In the genomic region with DNA sequence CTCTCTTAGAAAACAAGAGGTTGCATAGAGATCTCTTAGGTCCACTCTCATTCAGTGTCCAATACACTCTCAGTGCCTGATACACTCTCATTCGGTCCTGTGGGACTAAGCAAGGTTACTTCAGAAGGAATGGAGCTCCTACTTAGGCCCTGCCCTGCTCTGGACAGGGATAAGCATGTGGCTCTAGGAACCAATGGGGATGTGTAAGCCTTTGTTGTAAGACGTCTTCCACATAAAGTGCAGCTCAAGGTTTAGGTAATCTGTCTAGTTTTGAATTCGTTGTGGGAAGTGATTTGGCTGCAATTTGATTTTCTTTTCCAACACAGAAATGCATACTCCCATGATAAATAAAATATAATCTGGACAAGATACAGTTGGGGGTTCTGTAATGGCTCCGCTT, we compare ENCODE assay signal across 14 mouse cellular contexts. TPM values are rescaled to one million over a fixed set of nuclear protein-coding genes. Genes with fewer than 3 reads are reported as not detected.
DNase-seq lines count a peak whose midpoint lies in the region; ATAC-seq and TF ChIP-seq lines count a peak whose summit lies in the region.
"Had no signal": no experiment of that assay in that cellular context is flagged by ENCODE, and none has a peak within 500 bp of the region (broad histone marks: within the 10 kb centered on the region; RNA-seq: fewer than 3 reads in every experiment).

No protein-coding gene starts in this region.

- no peaks in the 10 kb centered on the region for H3K9me3 ChIP-seq in forebrain, embryonic 16.5 days (ENCODE audit: control insufficient read depth, low read length)
- no peaks in the 10 kb centered on the region for H3K9me3 ChIP-seq in forebrain, embryonic 14.5 days (replicated peaks; ENCODE audit: control insufficient read depth, low read length)
- H3K9me3 ChIP-seq in heart, postnatal 0 days (replicated peaks; ENCODE audit: control insufficient read depth, low read length), result no peaks in the 10 kb centered on the region
- no peaks in the 10 kb centered on the region for H3K9me3 ChIP-seq in ES-Bruce4 (replicated peaks; ENCODE audit: control insufficient read depth, insufficient read depth, low read length, poor library complexity, severe bottlenecking)
- no peaks in the 10 kb centered on the region for H3K9me3 ChIP-seq in limb, embryonic 15.5 days
- no peaks in the 10 kb centered on the region for H3K9me3 ChIP-seq in hindbrain, embryonic 11.5 days (ENCODE audit: control insufficient read depth, low read length)
- H3K9me3 ChIP-seq: midbrain, embryonic 15.5 days had no signal

- H3K9ac ChIP-seq in forebrain, embryonic 16.5 days (replicated peaks; ENCODE audit: low read depth, low read length), result no peak overlapping the region
- H3K9ac ChIP-seq in forebrain, embryonic 14.5 days (ENCODE audit: low read length), result no peak overlapping the region
- H3K9ac ChIP-seq in heart, postnatal 0 days (replicated peaks; ENCODE audit: low read depth, low read length), result no peak overlapping the region
- peak overlapping the region; percentile 23; the same call in 1 of the 2 replicates for H3K9ac ChIP-seq in ES-Bruce4 (ENCODE audit: low read depth, poor library complexity, severe bottlenecking)
- H3K9ac ChIP-seq in limb, embryonic 15.5 days, result no peak overlapping the region
- no peak overlapping the region for H3K9ac ChIP-seq in hindbrain, embryonic 11.5 days (ENCODE audit: low read depth, low read length)
- H3K9ac ChIP-seq: liver, embryonic 14.5 days; midbrain, embryonic 15.5 days had no signal

- peaks cover 2% of the 10 kb centered on the region; the same call in 1 of the 2 replicates for H3K4me1 ChIP-seq in forebrain, embryonic 16.5 days (replicated peaks; ENCODE audit: control insufficient read depth, insufficient read depth, low read length)
- 0 out of 2 replicates have a peak, but pooled peaks cover 4% of the 10 kb centered on the region for H3K4me1 ChIP-seq in forebrain, embryonic 14.5 days (ENCODE audit: control insufficient read depth, insufficient read depth, low read length)
- peaks cover 1% of the 10 kb centered on the region; the same call in 1 of the 2 replicates for H3K4me1 ChIP-seq in heart, postnatal 0 days (ENCODE audit: control insufficient read depth, insufficient read depth)
- H3K4me1 ChIP-seq in ES-Bruce4 (ENCODE audit: control insufficient read depth, insufficient read depth, low read length), result no peaks in the 10 kb centered on the region
- H3K4me1 ChIP-seq in limb, embryonic 15.5 days, result 0 out of 2 replicates have a peak, but pooled peaks cover 6% of the 10 kb centered on the region
- H3K4me1 ChIP-seq in hindbrain, embryonic 11.5 days (replicated peaks; ENCODE audit: control insufficient read depth, insufficient read depth, low read length), result no peaks in the 10 kb centered on the region
- H3K4me1 ChIP-seq: midbrain, embryonic 15.5 days had no signal

- H3K27ac ChIP-seq in forebrain, embryonic 16.5 days (ENCODE audit: low read length), result 0 out of 2 replicates have a peak overlapping the region, but pooled peaks have one; percentile 56
- no peak overlapping the region for H3K27ac ChIP-seq in forebrain, embryonic 14.5 days (ENCODE audit: low read depth, low read length)
- H3K27ac ChIP-seq in heart, postnatal 0 days (ENCODE audit: low read depth), result peak overlapping the region; percentile 60
- H3K27ac ChIP-seq in ES-Bruce4 (ENCODE audit: insufficient read depth, low read length), result peak overlapping the region; percentile 34
- H3K27ac ChIP-seq in limb, embryonic 15.5 days, result peak overlapping the region; percentile 70
- H3K27ac ChIP-seq in hindbrain, embryonic 11.5 days (ENCODE audit: low read depth, low read length), result no peak overlapping the region
- H3K27ac ChIP-seq: liver, embryonic 14.5 days; midbrain, embryonic 15.5 days had no signal

- no peak overlapping the region for H3K4me3 ChIP-seq in forebrain, embryonic 16.5 days (replicated peaks; ENCODE audit: low read length)
- no peak overlapping the region for H3K4me3 ChIP-seq in forebrain, embryonic 14.5 days (ENCODE audit: low read depth, low read length)
- H3K4me3 ChIP-seq in heart, postnatal 0 days (ENCODE audit: low read depth, low read length), result no peak overlapping the region
- no peak overlapping the region for H3K4me3 ChIP-seq in ES-Bruce4 (ENCODE audit: low read depth, low read length)
- H3K4me3 ChIP-seq in limb, embryonic 15.5 days, result no peak overlapping the region
- no peak overlapping the region for H3K4me3 ChIP-seq in hindbrain, embryonic 11.5 days (ENCODE audit: low read depth, low read length)
- H3K4me3 ChIP-seq: midbrain, embryonic 15.5 days had no signal

- intact Hi-C loops in heart, postnatal 14 days (cut with DNase I), result no loop called here

- H3K36me3 ChIP-seq in forebrain, embryonic 16.5 days (ENCODE audit: control insufficient read depth, insufficient read depth), result no peaks in the 10 kb centered on the region
- no peaks in the 10 kb centered on the region for H3K36me3 ChIP-seq in forebrain, embryonic 14.5 days (ENCODE audit: control insufficient read depth, insufficient read depth, low read length)
- no peaks in the 10 kb centered on the region for H3K36me3 ChIP-seq in heart, postnatal 0 days (replicated peaks; ENCODE audit: control insufficient read depth, insufficient read depth, low read length)
- H3K36me3 ChIP-seq in ES-Bruce4 (ENCODE audit: control insufficient read depth, insufficient read depth, low read length, poor library complexity, severe bottlenecking), result no peaks in the 10 kb centered on the region
- no peaks in the 10 kb centered on the region for H3K36me3 ChIP-seq in limb, embryonic 15.5 days
- H3K36me3 ChIP-seq in hindbrain, embryonic 11.5 days (ENCODE audit: control insufficient read depth, insufficient read depth, low read length), result no peaks in the 10 kb centered on the region
- H3K36me3 ChIP-seq: midbrain, embryonic 15.5 days had no signal

- no peak for TF ChIP-seq CTCF in heart, postnatal 0 days (IDR thresholded peaks at IDR 0.05; ENCODE audit: low read depth)
- no peak for TF ChIP-seq CTCF in ES-Bruce4 (IDR thresholded peaks at IDR 0.05; ENCODE audit: low read depth, low read length)

- no peak for TF ChIP-seq EP300 in heart, postnatal 0 days (IDR thresholded peaks at IDR 0.05; ENCODE audit: low read depth)
- no peak for TF ChIP-seq EP300 in ES-Bruce4 (IDR thresholded peaks at IDR 0.05; ENCODE audit: insufficient read depth, low read depth, low read length)

- DNase-seq in forebrain, embryonic 14.5 days (ENCODE audit: low spot score), result no peak
- DNase-seq in heart, postnatal 0 days (ENCODE audit: low spot score), result no peak
- no peak for DNase-seq in heart, postnatal 14 days
- DNase-seq in hindbrain, embryonic 11.5 days (ENCODE audit: low spot score), result no peak
- DNase-seq in urinary bladder, adult 18-20 months (ENCODE audit: low spot score in 2 of 2), result no peak
- DNase-seq: adrenal gland, postnatal 10 days; thymus, postnatal 36 days had no signal

- WGBS in forebrain, embryonic 16.5 days, result 68% methylated on average over 4 of the region's 4 CpGs
- WGBS in forebrain, embryonic 14.5 days, result 83% methylated on average over 4 of the region's 4 CpGs
- 79% methylated on average over 4 of the region's 4 CpGs for WGBS in heart, postnatal 0 days
- 70% methylated on average over 4 of the region's 4 CpGs for WGBS in limb, embryonic 15.5 days
- 87% methylated on average over 4 of the region's 4 CpGs for WGBS in hindbrain, embryonic 11.5 days

- no peak for TF ChIP-seq POLR2A in ES-Bruce4 (IDR thresholded peaks at IDR 0.05; ENCODE audit: insufficient read depth, low read length)

- H3K27me3 ChIP-seq in forebrain, embryonic 16.5 days (replicated peaks; ENCODE audit: control insufficient read depth, insufficient read depth, low read length), result peaks cover 8% of the 10 kb centered on the region
- H3K27me3 ChIP-seq in forebrain, embryonic 14.5 days (replicated peaks; ENCODE audit: control insufficient read depth, insufficient read depth, low read length), result peaks cover 6% of the 10 kb centered on the region
- H3K27me3 ChIP-seq in heart, postnatal 0 days (ENCODE audit: control insufficient read depth, insufficient read depth, low read length), result no peaks in the 10 kb centered on the region
- H3K27me3 ChIP-seq in ES-Bruce4 (ENCODE audit: control insufficient read depth, insufficient read depth, low read length, poor library complexity, severe bottlenecking), result peaks cover 2% of the 10 kb centered on the region; the same call in 1 of the 2 replicates
- H3K27me3 ChIP-seq in limb, embryonic 15.5 days, result 0 out of 2 replicates have a peak, but pooled peaks cover 5% of the 10 kb centered on the region
- H3K27me3 ChIP-seq in hindbrain, embryonic 11.5 days (ENCODE audit: control insufficient read depth, insufficient read depth, low read length), result peaks cover 6% of the 10 kb centered on the region

- ATAC-seq in forebrain, embryonic 16.5 days, result no peak
- no peak for ATAC-seq in forebrain, embryonic 14.5 days
- no peak for ATAC-seq in heart, postnatal 0 days (ENCODE audit: insufficient read depth, low read depth)
- no peak for ATAC-seq in limb, embryonic 15.5 days (ENCODE audit: insufficient number of reproducible peaks, low FRiP score, low TSS enrichment, low read depth)
- no peak for ATAC-seq in hindbrain, embryonic 11.5 days (ENCODE audit: low FRiP score)
- ATAC-seq: midbrain, embryonic 15.5 days had no signal

- no peak overlapping the region for H3K4me2 ChIP-seq in forebrain, embryonic 16.5 days (ENCODE audit: low read length)
- H3K4me2 ChIP-seq in forebrain, embryonic 14.5 days (ENCODE audit: low read length), result no peak overlapping the region
- no peak overlapping the region for H3K4me2 ChIP-seq in heart, postnatal 0 days (ENCODE audit: low read depth, low read length)
- no peak overlapping the region for H3K4me2 ChIP-seq in limb, embryonic 15.5 days
- no peak overlapping the region for H3K4me2 ChIP-seq in hindbrain, embryonic 11.5 days (replicated peaks; ENCODE audit: low read depth, low read length)
- H3K4me2 ChIP-seq: midbrain, embryonic 15.5 days had no signal

RNA-seq across cellular contexts. Expression of a gene that starts 6.1 kb away (rescaled TPM):
- polyA plus RNA-seq in forebrain, embryonic 16.5 days (2015; fragmentation: Nextera tagmentation; extraction: Ambion mirVana), result 1.6 and 2.0 TPM in 2 replicates
- 0.70 and 1.1 TPM in 2 replicates for polyA plus RNA-seq in forebrain, embryonic 14.5 days (2014; fragmentation: Nextera tagmentation; extraction: Ambion mirVana)
- total RNA-seq in heart, postnatal 0 days (2014; rRNA removed; ENCODE audit: low replicate concordance), result 10.2 and 13.2 TPM in 2 replicates
- polyA plus RNA-seq in heart, postnatal 0 days (2015; fragmentation: Nextera tagmentation; extraction: Ambion mirVana), result 4.1 and 6.0 TPM in 2 replicates
- 10 to 100 TPM in 1 of 2 experiments, 1 to 10 TPM in 1; 6.9 to 10.7 TPM for total RNA-seq in heart, postnatal 14 days (2021)
- polyA plus RNA-seq in ES-Bruce4 (2011; ENCODE audit: insufficient read depth, insufficient read length, low read depth, missing spikeins), result 46.1 TPM in 2 replicates
- polyA plus RNA-seq in limb, embryonic 15.5 days (2015; fragmentation: Nextera tagmentation; extraction: Ambion mirVana), result 12.1 and 12.2 TPM in 2 replicates
- polyA plus RNA-seq in hindbrain, embryonic 11.5 days (2014; fragmentation: Nextera tagmentation; extraction: Ambion mirVana), result 0.77 and 1.0 TPM in 2 replicates
- total RNA-seq: hematopoietic stem cell, adult 5-6 weeks; megakaryocyte, adult 5-6 weeks had no signal

Comparison
In these comparisons a context has a peak if more than half of its experiments do, and no peak if none do; other contexts are left out.
1. H3K27ac ChIP-seq: peak in forebrain, embryonic 16.5 days (single experiment), heart, postnatal 0 days (single experiment), ES-Bruce4 (single experiment) and limb, embryonic 15.5 days (single experiment); none in forebrain, embryonic 14.5 days (single experiment) and hindbrain, embryonic 11.5 days (single experiment).